Mouse (Mus musculus) common myeloid progenitor, adult 5-6 weeks (primary cell): ENCODE data around the gene Cdc42bpa. TPM values are rescaled to one million over a fixed set of nuclear protein-coding genes. Genes with fewer than 3 reads are reported as not detected.

Experiments
- ATAC-seq: replicated peaks from 2 replicates; pipeline ENCODE4 v1.8.0; 2016; ENCODE audit warnings: low read depth, mild to moderate bottlenecking, moderate TSS enrichment, inconsistent platforms; ENCODE audit not compliant: poor library complexity, severe bottlenecking
- total RNA-seq: library from RNA; stranded (forward); fragments of 200-1000, 187-1606 nt; gene quantifications from 2 replicates; pipeline ENCODE4 v1.2.3, GENCODE M21; 2017

Cdc42bpa gene
- total RNA-seq, 1 experiment from 2014 or later = 31.5 TPM

- no peak for ATAC-seq
Observed at GRCm38 (mm10) chr1:180158648-180159047, 198.4 kb downstream of the Cdc42bpa start.

- no peak for ATAC-seq
Observed at GRCm38 (mm10) chr1:180160545-180160944, 200.3 kb downstream of the Cdc42bpa start.

GRCm38 (mm10) chr1:180161160-180161559 lies 200.9 kb downstream of the Cdc42bpa start:
- no peak for ATAC-seq

- no peak for ATAC-seq
Observed at GRCm38 (mm10) chr1:180161566-180162355, 201.5 kb downstream of the Cdc42bpa start.

GRCm38 (mm10) chr1:180162986-180163385 lies 202.7 kb downstream of the Cdc42bpa start:
- ATAC-seq = no peak

- peak; percentile 59; the same call in 1 of the 2 replicates for ATAC-seq
Observed at GRCm38 (mm10) chr1:180166533-180166932, 206.3 kb downstream of the Cdc42bpa start.

- ATAC-seq = no peak
Observed at GRCm38 (mm10) chr1:180168294-180168693, 208.0 kb downstream of the Cdc42bpa start.

GRCm38 (mm10) chr1:180169161-180169560 lies 208.9 kb downstream of the Cdc42bpa start:
- ATAC-seq = no peak

- ATAC-seq = no peak
Observed at GRCm38 (mm10) chr1:180170071-180170470, 209.8 kb downstream of the Cdc42bpa start.

- no peak for ATAC-seq
Observed at GRCm38 (mm10) chr1:180171883-180172282, 211.6 kb downstream of the Cdc42bpa start.

- no peak for ATAC-seq
Observed at GRCm38 (mm10) chr1:180172600-180172999, 212.3 kb downstream of the Cdc42bpa start.

- no peak for ATAC-seq
Observed at GRCm38 (mm10) chr1:180173017-180173416, 212.7 kb downstream of the Cdc42bpa start.

- no peak for ATAC-seq
Observed at GRCm38 (mm10) chr1:180174718-180175117, 214.4 kb downstream of the Cdc42bpa start.

- peak; percentile 84 for ATAC-seq
Observed at GRCm38 (mm10) chr1:180175167-180175566, 214.9 kb downstream of the Cdc42bpa start.

GRCm38 (mm10) chr1:180175635-180176034 lies 215.4 kb downstream of the Cdc42bpa start:
- ATAC-seq = no peak

GRCm38 (mm10) chr1:180176784-180177183 lies 216.5 kb downstream of the Cdc42bpa start:
- no peak for ATAC-seq

- no peak for ATAC-seq
Observed at GRCm38 (mm10) chr1:180178340-180178739, 218.1 kb downstream of the Cdc42bpa start.

GRCm38 (mm10) chr1:180179100-180179499 lies 218.8 kb downstream of the Cdc42bpa start:
- ATAC-seq = no peak

GRCm38 (mm10) chr1:180179840-180180239 lies 219.6 kb downstream of the Cdc42bpa start:
- ATAC-seq = no peak

- no peak for ATAC-seq
Observed at GRCm38 (mm10) chr1:180181304-180181965, 221.2 kb downstream of the Cdc42bpa start.

GRCm38 (mm10) chr1:180181966-180182319 lies 221.7 kb downstream of the Cdc42bpa start:
- no peak for ATAC-seq
